Mouse (Mus musculus): ENCODE measurements around the gene Zic1. TPM values are rescaled to one million over a fixed set of nuclear protein-coding genes. Genes with fewer than 3 reads are reported as not detected.

Zic1 gene
- polyA plus RNA-seq, 1 experiment, result 9.9 TPM

DNA sequence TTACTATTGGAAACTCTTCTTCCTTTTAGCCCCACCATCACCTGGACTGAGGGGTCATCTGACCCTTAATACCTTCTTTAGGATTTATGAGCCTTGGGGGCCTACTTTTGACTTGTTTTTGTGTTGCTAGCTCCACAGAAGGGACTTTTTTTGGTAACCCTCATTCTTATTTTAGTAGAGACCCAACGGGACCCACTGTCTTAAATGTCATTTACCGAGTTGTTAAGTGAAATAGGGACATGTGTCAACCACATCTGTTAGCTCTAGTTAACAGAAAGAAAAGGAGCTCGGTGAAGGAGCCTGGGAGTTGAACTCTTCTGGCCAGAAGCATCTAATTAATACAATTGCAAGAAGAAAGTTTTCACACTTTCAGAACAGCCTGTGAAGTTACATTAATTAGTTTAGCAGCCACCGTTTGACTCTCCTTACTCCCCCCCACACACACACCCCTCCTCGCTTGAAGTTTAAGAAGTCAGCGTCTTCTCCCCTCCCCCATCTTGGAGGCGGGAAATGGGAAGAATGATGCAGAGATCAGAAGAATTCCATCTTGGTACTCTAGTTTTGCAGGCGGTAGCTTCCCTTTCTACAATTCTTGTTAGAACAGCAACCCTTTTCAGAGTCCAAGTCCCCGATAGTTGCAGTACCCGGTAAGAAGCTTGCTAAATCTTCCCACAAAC, 14.3 kb upstream of the Zic1 start:
- no peaks in the 10 kb centered on the region for H3K27me3 ChIP-seq (ENCODE audit: control insufficient read depth, insufficient read depth, insufficient read length)
- no peaks in the 10 kb centered on the region for H3K79me2 ChIP-seq (ENCODE audit: control insufficient read depth, insufficient read depth)
- no peak overlapping the region for H3ac ChIP-seq (ENCODE audit: control insufficient read depth, insufficient read length, low read depth)
- no peak overlapping the region for H3K4me3 ChIP-seq (ENCODE audit: insufficient read depth, poor library complexity, severe bottlenecking)
- H3K79me3 ChIP-seq (ENCODE audit: low read depth), result no peaks in the 10 kb centered on the region
- TF ChIP-seq MYOD1 (IDR thresholded peaks at IDR 0.05; ENCODE audit: control insufficient read depth, insufficient read length, low read depth), result no peak
- no peaks in the 10 kb centered on the region for H3K36me3 ChIP-seq (ENCODE audit: control insufficient read depth, insufficient read depth)

GRCm38 (mm10) chr9:91379300-91379635, 13.7 kb upstream of the Zic1 start:
- Histone ChIP-seq H3K36me3 (ENCODE audit: control insufficient read depth, insufficient read depth) (no peaks in the 10 kb centered on the region), H3K79me2 (ENCODE audit: control insufficient read depth, insufficient read depth) (no peaks in the 10 kb centered on the region), H3ac (ENCODE audit: control insufficient read depth, insufficient read length, low read depth) (no peak overlapping the region), H3K79me3 (ENCODE audit: low read depth) (no peaks in the 10 kb centered on the region), H3K27me3 (ENCODE audit: control insufficient read depth, insufficient read depth, insufficient read length) (no peaks in the 10 kb centered on the region), H3K4me3 (ENCODE audit: insufficient read depth, poor library complexity, severe bottlenecking) (no peak overlapping the region)
- TF ChIP-seq MYOG (IDR thresholded peaks at IDR 0.05; ENCODE audit: control insufficient read depth, extremely low read depth, insufficient read length), result no peak
- no peak for TF ChIP-seq MYOD1 (IDR thresholded peaks at IDR 0.05; ENCODE audit: control insufficient read depth, insufficient read length, low read depth)
- TF ChIP-seq CTCF (IDR thresholded peaks at IDR 0.05; ENCODE audit: control insufficient read depth, insufficient read depth, insufficient read length), result no peak
- no peak for TF ChIP-seq MAX (IDR thresholded peaks at IDR 0.05)
- no peak for TF ChIP-seq USF1 (IDR thresholded peaks at IDR 0.05; ENCODE audit: low read depth)
- TF ChIP-seq CEBPB (IDR thresholded peaks at IDR 0.05; ENCODE audit: low read depth), result no peak
- no peak for TF ChIP-seq FOSL1 (IDR thresholded peaks at IDR 0.05; ENCODE audit: insufficient read depth, low read length, poor library complexity, severe bottlenecking)

GRCm38 (mm10) chr9:91378411-91379299, 13.0 kb upstream of the Zic1 start:
- no peak overlapping the region for H3K4me3 ChIP-seq (ENCODE audit: insufficient read depth, poor library complexity, severe bottlenecking)
- no peaks in the 10 kb centered on the region for H3K36me3 ChIP-seq (ENCODE audit: control insufficient read depth, insufficient read depth)
- H3K79me2 ChIP-seq (ENCODE audit: control insufficient read depth, insufficient read depth), result no peaks in the 10 kb centered on the region
- no peaks in the 10 kb centered on the region for H3K27me3 ChIP-seq (ENCODE audit: control insufficient read depth, insufficient read depth, insufficient read length)
- no peak for TF ChIP-seq MAX (IDR thresholded peaks at IDR 0.05)
- no peak for TF ChIP-seq FOSL1 (IDR thresholded peaks at IDR 0.05; ENCODE audit: insufficient read depth, low read length, poor library complexity, severe bottlenecking)
- no peak for TF ChIP-seq MYOG (IDR thresholded peaks at IDR 0.05; ENCODE audit: control insufficient read depth, extremely low read depth, insufficient read length)
- TF ChIP-seq CTCF (IDR thresholded peaks at IDR 0.05; ENCODE audit: control insufficient read depth, insufficient read depth, insufficient read length), result no peak
- no peak for TF ChIP-seq USF1 (IDR thresholded peaks at IDR 0.05; ENCODE audit: low read depth)
- no peak for TF ChIP-seq CEBPB (IDR thresholded peaks at IDR 0.05; ENCODE audit: low read depth)
- no peak for TF ChIP-seq MYOD1 (IDR thresholded peaks at IDR 0.05; ENCODE audit: control insufficient read depth, insufficient read length, low read depth)
- H3ac ChIP-seq (ENCODE audit: control insufficient read depth, insufficient read length, low read depth), result no peak overlapping the region
- no peaks in the 10 kb centered on the region for H3K79me3 ChIP-seq (ENCODE audit: low read depth)

DNA sequence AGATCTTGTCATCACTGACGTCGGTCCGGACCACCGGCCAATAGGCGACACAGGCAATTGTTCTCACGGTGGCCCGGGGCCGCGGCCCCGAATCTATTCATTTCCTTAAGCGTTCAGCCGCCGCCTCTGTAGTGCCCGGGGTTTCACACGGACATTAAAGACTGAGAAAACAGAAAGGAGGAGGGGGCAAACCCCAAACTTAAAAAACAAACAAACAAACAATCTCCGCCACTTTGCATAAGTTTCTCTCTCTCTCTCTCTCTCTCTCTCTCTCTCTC, 12.2 kb upstream of the Zic1 start:
- Histone ChIP-seq H3K79me2 (ENCODE audit: control insufficient read depth, insufficient read depth) (no peaks in the 10 kb centered on the region), H3K4me3 (ENCODE audit: insufficient read depth, poor library complexity, severe bottlenecking) (no peak overlapping the region), H3K36me3 (ENCODE audit: control insufficient read depth, insufficient read depth) (no peaks in the 10 kb centered on the region), H3ac (ENCODE audit: control insufficient read depth, insufficient read length, low read depth) (no peak overlapping the region), H3K79me3 (ENCODE audit: low read depth) (no peaks in the 10 kb centered on the region), H3K27me3 (ENCODE audit: control insufficient read depth, insufficient read depth, insufficient read length) (no peaks in the 10 kb centered on the region)
- TF ChIP-seq USF1 (IDR thresholded peaks at IDR 0.05; ENCODE audit: low read depth) (no peak), MAX (IDR thresholded peaks at IDR 0.05) (no peak), FOSL1 (IDR thresholded peaks at IDR 0.05; ENCODE audit: insufficient read depth, low read length, poor library complexity, severe bottlenecking) (no peak)

DNA sequence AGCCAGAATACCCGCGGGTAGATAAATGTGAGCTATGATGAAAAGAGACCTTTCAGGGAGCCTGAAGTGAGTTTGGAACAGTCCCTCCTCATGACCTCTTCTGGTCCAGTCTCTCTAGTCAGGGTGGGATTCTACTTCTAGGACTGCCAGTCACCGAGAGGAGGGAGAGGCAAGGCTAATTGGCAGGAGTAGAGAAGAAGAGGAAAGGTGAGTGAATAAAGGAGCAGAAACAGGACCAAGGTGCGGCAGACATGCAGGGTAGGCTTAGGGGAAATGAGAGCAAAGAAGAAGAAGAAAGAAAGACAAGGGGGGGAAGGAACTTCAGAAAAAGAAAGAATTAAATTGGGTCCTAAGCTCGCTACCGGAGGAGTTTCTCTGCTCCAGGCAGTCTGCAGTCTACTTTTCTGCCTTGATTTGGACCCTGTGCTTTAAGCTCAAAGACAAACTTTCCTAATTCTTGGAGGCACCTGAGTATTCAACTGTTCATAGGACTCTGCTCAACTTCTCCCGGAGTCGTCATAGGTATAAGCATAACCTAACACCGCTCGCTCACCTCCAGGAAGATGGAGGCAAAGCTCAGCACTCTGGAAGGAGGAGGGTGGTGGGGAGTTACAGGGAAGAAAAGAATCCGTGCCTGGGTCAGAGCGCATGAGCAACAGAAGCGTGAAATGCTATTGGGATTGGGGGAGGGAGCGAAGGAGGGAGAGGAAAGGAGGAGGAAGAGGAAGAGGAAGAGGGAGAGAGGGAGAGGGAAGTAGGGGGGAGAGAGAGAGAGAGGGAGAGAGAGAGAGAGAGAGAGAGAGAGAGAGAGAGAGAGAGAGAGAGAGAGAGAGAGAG, 11.6 kb upstream of the Zic1 start:
- no peak for TF ChIP-seq MAX (IDR thresholded peaks at IDR 0.05)
- TF ChIP-seq CEBPB (IDR thresholded peaks at IDR 0.05; ENCODE audit: low read depth), result no peak
- no peak for TF ChIP-seq USF1 (IDR thresholded peaks at IDR 0.05; ENCODE audit: low read depth)
- TF ChIP-seq FOSL1 (IDR thresholded peaks at IDR 0.05; ENCODE audit: insufficient read depth, low read length, poor library complexity, severe bottlenecking), result no peak
- no peak for TF ChIP-seq MYOD1 (IDR thresholded peaks at IDR 0.05; ENCODE audit: control insufficient read depth, insufficient read length, low read depth)
- TF ChIP-seq CTCF (IDR thresholded peaks at IDR 0.05; ENCODE audit: control insufficient read depth, insufficient read depth, insufficient read length), result no peak
- no peak for TF ChIP-seq MYOG (IDR thresholded peaks at IDR 0.05; ENCODE audit: control insufficient read depth, extremely low read depth, insufficient read length)
- no peaks in the 10 kb centered on the region for H3K79me2 ChIP-seq (ENCODE audit: control insufficient read depth, insufficient read depth)
- no peak overlapping the region for H3ac ChIP-seq (ENCODE audit: control insufficient read depth, insufficient read length, low read depth)
- no peaks in the 10 kb centered on the region for H3K27me3 ChIP-seq (ENCODE audit: control insufficient read depth, insufficient read depth, insufficient read length)
- no peak overlapping the region for H3K4me3 ChIP-seq (ENCODE audit: insufficient read depth, poor library complexity, severe bottlenecking)
- H3K79me3 ChIP-seq (ENCODE audit: low read depth), result no peaks in the 10 kb centered on the region
- H3K36me3 ChIP-seq (ENCODE audit: control insufficient read depth, insufficient read depth), result no peaks in the 10 kb centered on the region

Data from C2C12 (cell line).